Mouse (Mus musculus) lung, embryonic 15.5 days (tissue): ENCODE measurements around the gene 2610028H24Rik. TPM values are rescaled to one million over a fixed set of nuclear protein-coding genes. Genes with fewer than 3 reads are reported as not detected.

Source experiments
- ATAC-seq: fragments of 200-750 bp; cut with Nextera tagmentation; 2 replicates; pipeline ENCODE4 v1.8.0; 2017; ENCODE audit warnings: moderate number of reproducible peaks, borderline replicate concordance; ENCODE audit not compliant: low FRiP score, low TSS enrichment; ENCODE audit errors: extremely low read depth
- H3K27ac ChIP-seq: fragments of 300-500 bp; sonication (generic); 2 replicates; pipeline ENCODE4 v1.5.1; 2015; ENCODE audit warnings: moderate library complexity, mild to moderate bottlenecking, inconsistent platforms
- H3K27me3 ChIP-seq: fragments of 300-500 bp; sonication (generic); 2 replicates; pipeline ENCODE4 v1.6.1; 2015; ENCODE audit warnings: inconsistent platforms
- H3K36me3 ChIP-seq: fragments of 300-500 bp; sonication (generic); 2 replicates; pipeline ENCODE4 v1.6.1; 2015; ENCODE audit warnings: inconsistent platforms
- H3K4me1 ChIP-seq: fragments of 300-500 bp; sonication (generic); 2 replicates; pipeline ENCODE4 v1.6.1; 2015; ENCODE audit warnings: inconsistent platforms
- H3K4me2 ChIP-seq: fragments of 300-500 bp; sonication (generic); 2 replicates; pipeline ENCODE4 v1.6.1; 2015; ENCODE audit warnings: inconsistent platforms, mild to moderate bottlenecking, moderate library complexity
- H3K4me3 ChIP-seq: fragments of 300-500 bp; sonication (generic); 2 replicates; pipeline ENCODE4 v1.5.1; 2015; ENCODE audit warnings: mild to moderate bottlenecking, inconsistent platforms
- H3K9ac ChIP-seq: fragments of 300-500 bp; sonication (generic); 2 replicates; pipeline ENCODE4 v1.6.1; 2015; ENCODE audit warnings: inconsistent platforms
- H3K9me3 ChIP-seq: fragments of 300-500 bp; sonication (generic); 2 replicates; pipeline ENCODE4 v1.6.1; 2016; ENCODE audit warnings: inconsistent platforms
- WGBS: fragments of 180-500 bp; shearing (Covaris S2); methylation state at CpG from one replicate; pipeline ENCODE4 v1.1.7; 2015; 5-methylcytosine and 5-hydroxymethylcytosine counted together
- polyA plus RNA-seq: library from polyadenylated mRNA; unstranded; fragments of >200 nt; fragmentation: Nextera tagmentation; extraction: Ambion mirVana; gene quantifications from 2 replicates; pipeline ENCODE4 v1.2.1, GENCODE M21; 2015

The 2610028H24Rik gene
- polyA plus RNA-seq, 1 experiment from 2014 or later, result 1.3 TPM

- WGBS, result 48% methylated on average over 5 of the region's 5 CpGs
- Histone ChIP-seq H3K36me3 (no peaks in the 10 kb centered on the region), H3K27me3 (no peaks in the 10 kb centered on the region), H3K9ac (no peak overlapping the region), H3K9me3 (no peaks in the 10 kb centered on the region), H3K4me2 (no peak overlapping the region), H3K4me1 (no peaks in the 10 kb centered on the region), H3K27ac (no peak overlapping the region), H3K4me3 (no peak overlapping the region)
- ATAC-seq, result no peak
Measured at GRCm38 (mm10) chr10:76455289-76455688, 6.4 kb downstream of the 2610028H24Rik start.

- no peak overlapping the region for H3K4me3 ChIP-seq
- no peaks in the 10 kb centered on the region for H3K9me3 ChIP-seq
- no peak overlapping the region for H3K9ac ChIP-seq
- no peaks in the 10 kb centered on the region for H3K4me1 ChIP-seq
- no peaks in the 10 kb centered on the region for H3K36me3 ChIP-seq
- ATAC-seq, result no peak
- no peak overlapping the region for H3K27ac ChIP-seq
- 83% methylated on average over 1 of the region's 1 CpGs for WGBS
- H3K4me2 ChIP-seq, result no peak overlapping the region
- H3K27me3 ChIP-seq, result no peaks in the 10 kb centered on the region
Measured at GRCm38 (mm10) chr10:76461255-76461654, 12.4 kb downstream of the 2610028H24Rik start.

GRCm38 (mm10) chr10:76462312-76462711, 13.4 kb downstream of the 2610028H24Rik start:
- no peak for ATAC-seq
- Histone ChIP-seq H3K4me3 (no peak overlapping the region), H3K9me3 (no peaks in the 10 kb centered on the region), H3K36me3 (no peaks in the 10 kb centered on the region), H3K9ac (no peak overlapping the region), H3K4me2 (no peak overlapping the region), H3K27ac (no peak overlapping the region), H3K27me3 (no peaks in the 10 kb centered on the region), H3K4me1 (no peaks in the 10 kb centered on the region)
- 91% methylated on average over 7 of the region's 7 CpGs for WGBS

- no peak overlapping the region for H3K4me2 ChIP-seq
- H3K27ac ChIP-seq, result no peak overlapping the region
- ATAC-seq, result no peak
- H3K36me3 ChIP-seq, result no peaks in the 10 kb centered on the region
- H3K9ac ChIP-seq, result no peak overlapping the region
- no peaks in the 10 kb centered on the region for H3K27me3 ChIP-seq
- peaks cover 2% of the 10 kb centered on the region; the same call in 1 of the 2 replicates for H3K4me1 ChIP-seq
- H3K9me3 ChIP-seq, result no peaks in the 10 kb centered on the region
- 87% methylated on average over 6 of the region's 6 CpGs for WGBS
- no peak overlapping the region for H3K4me3 ChIP-seq
Measured at GRCm38 (mm10) chr10:76462721-76463120, 13.8 kb downstream of the 2610028H24Rik start.

- H3K36me3 ChIP-seq, result peaks cover 28% of the 10 kb centered on the region
- H3K9me3 ChIP-seq, result no peaks in the 10 kb centered on the region
- H3K4me1 ChIP-seq, result peaks cover 6% of the 10 kb centered on the region; the same call in 1 of the 2 replicates
- no peaks in the 10 kb centered on the region for H3K27me3 ChIP-seq
- peak within 1 kb of the TSS; percentile 76 for H3K4me3 ChIP-seq
- under 1% methylated on average over 55 of the region's 55 CpGs for WGBS
- H3K9ac ChIP-seq, result peak within 1 kb of the TSS; percentile 86
- ATAC-seq, result peak; percentile 94
- peak within 1 kb of the TSS; percentile 66 for H3K4me2 ChIP-seq
- peak within 1 kb of the TSS; percentile 84 for H3K27ac ChIP-seq
Measured at GRCm38 (mm10) chr10:76468203-76469162, 19.6 kb downstream of the 2610028H24Rik start, which contains the start of the genes Mcm3ap and Ybey. Gene Mcm3ap (plus strand): TSS chr10:76468927. Gene Ybey (minus strand): TSS chr10:76469114.

GRCm38 (mm10) chr10:76473759-76474158, 24.9 kb downstream of the 2610028H24Rik start:
- no peak for ATAC-seq
- Histone ChIP-seq H3K36me3 (peaks cover 62% of the 10 kb centered on the region), H3K27me3 (no peaks in the 10 kb centered on the region), H3K9me3 (no peaks in the 10 kb centered on the region), H3K27ac (no peak overlapping the region), H3K4me3 (no peak overlapping the region), H3K4me2 (no peak overlapping the region), H3K9ac (no peak overlapping the region), H3K4me1 (0 out of 2 replicates have a peak, but pooled peaks cover 3% of the 10 kb centered on the region)
- 90% methylated on average over 5 of the region's 5 CpGs for WGBS

GRCm38 (mm10) chr10:76480851-76481250, 32.0 kb downstream of the 2610028H24Rik start:
- Histone ChIP-seq H3K36me3 (peaks cover 90% of the 10 kb centered on the region), H3K27me3 (no peaks in the 10 kb centered on the region), H3K4me1 (no peaks in the 10 kb centered on the region), H3K4me2 (no peak overlapping the region), H3K4me3 (no peak overlapping the region), H3K27ac (no peak overlapping the region), H3K9ac (no peak overlapping the region), H3K9me3 (no peaks in the 10 kb centered on the region)
- no peak for ATAC-seq
- WGBS, result 88% methylated on average over 13 of the region's 13 CpGs

GRCm38 (mm10) chr10:76481480-76481879, 32.6 kb downstream of the 2610028H24Rik start:
- no peaks in the 10 kb centered on the region for H3K9me3 ChIP-seq
- no peak overlapping the region for H3K4me2 ChIP-seq
- 83% methylated on average over 6 of the region's 6 CpGs for WGBS
- H3K4me3 ChIP-seq, result no peak overlapping the region
- H3K4me1 ChIP-seq, result no peaks in the 10 kb centered on the region
- no peaks in the 10 kb centered on the region for H3K27me3 ChIP-seq
- ATAC-seq, result no peak
- H3K27ac ChIP-seq, result no peak overlapping the region
- peaks cover 90% of the 10 kb centered on the region for H3K36me3 ChIP-seq
- no peak overlapping the region for H3K9ac ChIP-seq

- H3K27ac ChIP-seq, result no peak overlapping the region
- H3K4me3 ChIP-seq, result no peak overlapping the region
- H3K9ac ChIP-seq, result no peak overlapping the region
- no peaks in the 10 kb centered on the region for H3K4me1 ChIP-seq
- H3K27me3 ChIP-seq, result no peaks in the 10 kb centered on the region
- H3K36me3 ChIP-seq, result peaks cover 93% of the 10 kb centered on the region
- no peak overlapping the region for H3K4me2 ChIP-seq
- no peak for ATAC-seq
- no peaks in the 10 kb centered on the region for H3K9me3 ChIP-seq
- WGBS, result 93% methylated on average over 2 of the region's 2 CpGs
Measured at GRCm38 (mm10) chr10:76486302-76486701, 37.4 kb downstream of the 2610028H24Rik start.

- ATAC-seq, result no peak
- no peaks in the 10 kb centered on the region for H3K9me3 ChIP-seq
- H3K4me2 ChIP-seq, result no peak overlapping the region
- no peak overlapping the region for H3K27ac ChIP-seq
- no peaks in the 10 kb centered on the region for H3K4me1 ChIP-seq
- H3K36me3 ChIP-seq, result peaks cover 91% of the 10 kb centered on the region
- no peak overlapping the region for H3K4me3 ChIP-seq
- H3K9ac ChIP-seq, result no peak overlapping the region
- H3K27me3 ChIP-seq, result no peaks in the 10 kb centered on the region
- 93% methylated on average over 8 of the region's 8 CpGs for WGBS
Measured at GRCm38 (mm10) chr10:76488265-76488664, 39.4 kb downstream of the 2610028H24Rik start.

- 83% methylated on average over 15 of the region's 15 CpGs for WGBS
- H3K9ac ChIP-seq, result no peak overlapping the region
- H3K36me3 ChIP-seq, result peaks cover 92% of the 10 kb centered on the region
- H3K27me3 ChIP-seq, result no peaks in the 10 kb centered on the region
- H3K4me3 ChIP-seq, result no peak overlapping the region
- no peak overlapping the region for H3K27ac ChIP-seq
- no peak overlapping the region for H3K4me2 ChIP-seq
- H3K9me3 ChIP-seq, result no peaks in the 10 kb centered on the region
- no peak for ATAC-seq
- no peaks in the 10 kb centered on the region for H3K4me1 ChIP-seq
Measured at GRCm38 (mm10) chr10:76489205-76489604, 40.3 kb downstream of the 2610028H24Rik start.

GRCm38 (mm10) chr10:76493527-76493926, 44.6 kb downstream of the 2610028H24Rik start:
- H3K36me3 ChIP-seq, result peaks cover 84% of the 10 kb centered on the region
- H3K4me3 ChIP-seq, result no peak overlapping the region
- ATAC-seq, result no peak
- no peak overlapping the region for H3K4me2 ChIP-seq
- H3K4me1 ChIP-seq, result no peaks in the 10 kb centered on the region
- no peak overlapping the region for H3K9ac ChIP-seq
- no peak overlapping the region for H3K27ac ChIP-seq
- no peaks in the 10 kb centered on the region for H3K9me3 ChIP-seq
- WGBS, result 84% methylated on average over 1 of the region's 1 CpGs
- no peaks in the 10 kb centered on the region for H3K27me3 ChIP-seq
